Mouse (Mus musculus): ENCODE measurements at regions not wholly inside any gene's neighbourhood (a gene's known extent, or its start where the extent isn't known, plus 50 kb on each side); places are given as distances from the start of the nearest gene placed in this dataset.
A peak's percentile ranks its signal among the peaks of the same experiment; 100 is the strongest.

GRCm38 (mm10) chr6:117330726-117331360 lies 162.5 kb downstream of the Cxcl12 start:
- DNase-seq (ENCODE audit: low read depth, low spot score): no peak

- no peak for DNase-seq (ENCODE audit: low read depth, low spot score)
Measured at GRCm38 (mm10) chr6:117332641-117333040, 164.3 kb downstream of the Cxcl12 start.

DNA sequence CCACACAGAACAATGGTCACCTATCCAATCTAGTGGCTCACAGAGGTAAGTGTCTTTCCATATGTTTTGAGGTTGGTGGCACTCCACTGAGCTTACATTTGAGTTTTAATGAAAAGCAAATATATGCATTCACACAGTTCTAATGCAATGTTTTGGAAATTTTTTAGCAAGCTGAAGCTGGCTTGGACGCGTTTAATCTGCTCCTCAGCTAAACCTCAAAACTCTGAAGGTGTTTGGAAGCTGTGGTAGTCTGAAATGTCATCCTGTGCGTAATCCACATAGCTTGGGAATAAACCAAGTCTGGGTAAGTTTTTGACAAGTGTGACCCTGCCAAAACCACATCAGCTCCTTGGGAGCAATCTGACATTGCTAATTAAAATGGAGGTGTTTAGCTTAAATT lies 173.8 kb downstream of the Cxcl12 start:
- DNase-seq (ENCODE audit: low read depth, low spot score): no peak

- DNase-seq (ENCODE audit: low read depth, low spot score): no peak
Measured at GRCm38 (mm10) chr6:117347356-117347755, 179.0 kb downstream of the Cxcl12 start.

DNA sequence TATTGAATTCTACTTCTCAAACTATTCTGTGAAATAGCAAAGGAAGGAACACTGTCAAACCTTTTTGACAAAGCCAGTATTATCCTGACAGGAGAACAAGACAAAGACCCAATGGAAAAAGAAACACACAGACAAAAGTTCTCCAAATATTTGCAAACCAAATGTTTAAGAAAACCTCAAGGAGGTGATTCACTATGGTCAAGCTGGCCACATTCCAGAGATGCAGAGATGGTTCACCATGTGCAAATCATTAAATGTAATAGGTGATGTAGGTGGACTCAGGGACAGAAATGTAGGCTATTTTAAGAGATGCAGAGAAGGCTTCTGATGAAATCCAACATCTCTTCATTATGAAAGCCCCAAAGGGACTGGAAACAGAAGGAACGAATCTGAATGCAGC lies 183.5 kb downstream of the Cxcl12 start:
- no peak for DNase-seq (ENCODE audit: low read depth, low spot score)

- no peak for DNase-seq (ENCODE audit: low read depth, low spot score)
Measured at GRCm38 (mm10) chr6:117353091-117353490, 184.8 kb downstream of the Cxcl12 start.

- DNase-seq (ENCODE audit: low read depth, low spot score): no peak
Measured at GRCm38 (mm10) chr6:117356101-117356500, 187.8 kb downstream of the Cxcl12 start.

- no peak for DNase-seq (ENCODE audit: low read depth, low spot score)
Measured at GRCm38 (mm10) chr6:117359401-117359800, 191.1 kb downstream of the Cxcl12 start.

DNA sequence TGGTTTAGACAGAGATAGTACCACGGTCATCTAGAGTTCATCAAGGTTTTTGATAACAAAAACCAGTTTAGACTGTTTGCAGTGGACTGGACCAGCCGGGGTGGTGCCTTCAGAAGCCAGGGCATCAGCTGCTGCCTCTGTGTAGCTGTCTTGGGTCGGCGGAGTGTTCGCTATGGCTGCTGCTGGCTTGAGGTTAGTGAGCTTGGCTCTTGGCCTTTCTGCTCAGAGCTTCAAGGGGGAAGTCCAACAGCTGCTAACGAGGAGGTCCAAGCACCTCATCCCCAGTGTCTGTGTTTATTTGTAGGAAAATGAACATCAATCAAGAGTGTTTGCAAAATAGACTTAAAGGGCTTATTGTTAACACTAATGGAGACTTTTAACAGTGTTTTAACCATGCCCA lies 198.2 kb downstream of the Cxcl12 start:
- DNase-seq (ENCODE audit: low read depth, low spot score): no peak

GRCm38 (mm10) chr6:117375989-117376388 lies 207.7 kb downstream of the Cxcl12 start:
- DNase-seq (ENCODE audit: low read depth, low spot score): peak; percentile 36

DNA sequence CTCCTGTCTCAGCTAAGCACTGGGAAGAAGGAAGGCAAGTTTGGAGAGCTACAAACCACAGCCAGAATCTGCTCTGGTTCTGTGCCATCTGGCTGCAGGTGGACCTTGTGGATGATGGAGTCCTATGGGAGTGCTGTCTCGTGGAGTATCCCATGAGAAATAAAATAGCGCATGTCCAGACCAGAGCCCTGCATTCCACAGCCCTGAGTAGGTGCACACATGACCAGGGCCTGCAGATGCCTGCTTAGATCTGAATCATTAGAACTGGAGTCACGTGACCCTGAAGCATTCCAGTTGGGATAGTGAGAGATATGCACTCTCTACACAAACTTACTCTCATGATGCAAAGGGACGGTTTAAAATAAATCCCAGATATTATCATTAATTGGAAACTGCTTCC lies 211.6 kb downstream of the Cxcl12 start:
- DNase-seq (ENCODE audit: low read depth, low spot score): no peak

GRCm38 (mm10) chr6:117390233-117390848 lies 222.0 kb downstream of the Cxcl12 start:
- DNase-seq (ENCODE audit: low read depth, low spot score): no peak

GRCm38 (mm10) chr6:117393480-117393879 lies 225.1 kb downstream of the Cxcl12 start:
- DNase-seq (ENCODE audit: low read depth, low spot score): no peak

DNA sequence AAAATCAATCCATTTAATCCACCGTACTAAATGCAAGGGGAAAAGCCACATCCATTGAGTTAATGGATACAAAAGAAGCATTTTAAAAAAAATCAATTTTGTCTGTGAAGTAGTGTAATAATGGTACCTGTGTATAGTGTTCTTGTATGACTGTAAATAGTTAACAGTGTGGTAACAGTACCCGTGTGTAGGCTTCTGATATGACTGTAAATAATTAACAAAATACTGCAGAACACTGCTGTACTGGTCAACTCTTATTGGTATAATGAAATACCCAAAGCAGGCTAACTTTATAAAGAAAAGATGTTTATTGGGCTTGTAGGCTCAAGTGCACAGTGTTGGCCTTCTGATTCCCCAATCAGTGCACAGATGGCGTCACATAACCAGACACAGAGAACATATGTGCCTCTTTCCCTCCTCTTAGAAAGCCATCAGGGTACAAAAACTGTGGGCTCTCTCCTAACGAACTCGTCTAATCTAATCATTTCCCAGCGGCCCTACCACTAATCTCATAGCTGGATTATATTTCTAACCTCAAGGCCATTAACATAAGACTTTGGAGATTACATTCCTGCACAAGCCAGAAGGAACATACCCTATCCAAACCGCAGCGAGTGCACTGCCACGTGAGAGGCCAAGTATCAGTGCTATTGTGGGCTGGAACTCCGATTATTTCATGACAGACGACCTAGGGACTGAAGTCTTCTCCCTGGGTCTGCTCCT lies 237.4 kb downstream of the Cxcl12 start:
- DNase-seq (ENCODE audit: low read depth, low spot score): no peak

DNA sequence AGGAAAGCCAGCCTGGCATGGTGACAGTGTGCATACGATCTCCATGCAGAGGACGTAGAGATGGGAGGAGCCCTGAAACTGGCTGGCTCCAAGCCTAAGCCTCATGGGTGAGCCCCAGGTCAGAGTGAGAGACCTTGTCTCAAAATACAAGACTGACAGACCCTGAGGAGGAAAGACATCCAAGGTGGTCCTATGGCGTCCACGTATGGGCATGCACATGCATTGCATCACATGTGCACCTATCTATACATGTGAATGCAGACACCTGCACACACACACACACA lies 237.9 kb downstream of the Cxcl12 start:
- DNase-seq (ENCODE audit: low read depth, low spot score): no peak

GRCm38 (mm10) chr6:117406757-117407156 lies 238.4 kb downstream of the Cxcl12 start:
- DNase-seq (ENCODE audit: low read depth, low spot score): no peak

GRCm38 (mm10) chr6:117407206-117407858 lies 239.0 kb downstream of the Cxcl12 start:
- DNase-seq (ENCODE audit: low read depth, low spot score): no peak

DNA sequence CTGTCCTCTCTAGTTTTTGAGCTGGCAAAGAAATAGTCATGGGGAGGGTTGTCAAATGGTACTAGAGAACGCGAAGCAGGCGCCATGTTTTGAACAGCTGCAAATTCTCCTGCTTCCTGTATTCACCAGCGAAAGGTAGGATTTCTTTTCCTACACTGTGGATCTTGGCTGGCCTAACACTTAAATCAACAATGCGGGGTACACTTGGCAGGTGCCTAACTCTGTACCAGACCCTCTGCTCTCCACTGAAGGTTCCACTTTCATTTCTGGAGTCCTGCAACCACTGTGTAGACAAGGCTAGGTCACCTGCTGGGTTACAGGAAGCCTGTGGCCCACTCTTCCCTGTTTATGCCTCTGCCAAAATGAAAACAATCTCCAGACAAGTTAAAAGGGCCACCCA lies 239.6 kb downstream of the Cxcl12 start:
- no peak for DNase-seq (ENCODE audit: low read depth, low spot score)

GRCm38 (mm10) chr6:117408971-117409783 lies 240.8 kb downstream of the Cxcl12 start:
- no peak for DNase-seq (ENCODE audit: low read depth, low spot score)

GRCm38 (mm10) chr6:117414926-117415325 lies 246.6 kb downstream of the Cxcl12 start:
- DNase-seq (ENCODE audit: low read depth, low spot score): no peak

- DNase-seq (ENCODE audit: low read depth, low spot score): no peak
Measured at GRCm38 (mm10) chr6:117415901-117416300, 247.6 kb downstream of the Cxcl12 start.

DNA sequence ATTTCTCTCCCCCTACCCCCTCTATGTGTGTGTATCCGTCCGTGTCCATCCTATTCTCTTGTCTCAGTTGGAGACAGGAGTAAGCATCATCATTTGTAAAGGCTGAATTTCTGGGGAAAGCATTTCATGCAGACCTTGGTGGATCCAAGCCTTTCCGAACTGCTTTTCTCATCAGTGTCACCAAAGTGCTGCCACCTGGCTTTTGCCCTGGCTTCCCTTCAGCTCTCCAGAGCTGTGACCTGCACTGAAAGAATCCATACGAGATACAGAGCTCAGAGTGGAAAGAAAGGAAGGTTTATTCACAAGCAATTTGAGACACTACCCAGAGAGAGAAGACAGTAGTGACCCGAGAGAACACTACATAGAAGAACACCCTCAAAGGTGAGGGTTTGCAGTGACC lies 248.1 kb downstream of the Cxcl12 start:
- no peak for DNase-seq (ENCODE audit: low read depth, low spot score)
